Mouse (Mus musculus) C2C12 (cell line): ENCODE results near the gene Cd37. TPM values are rescaled to one million over a fixed set of nuclear protein-coding genes. Genes with fewer than 3 reads are reported as not detected.

Experiments
- H3K27me3 ChIP-seq: one replicate; pipeline ENCODE4 v1.6.1; 2011; ENCODE audit not compliant: control insufficient read depth, insufficient read depth, insufficient read length
- H3K36me3 ChIP-seq: one replicate; pipeline ENCODE4 v1.6.1; 2011; ENCODE audit not compliant: control insufficient read depth, insufficient read depth
- H3K4me3 ChIP-seq: one replicate; pipeline ENCODE4 v1.5.1; 2011; ENCODE audit warnings: mild to moderate bottlenecking, control low read depth; ENCODE audit not compliant: poor library complexity, insufficient read depth, severe bottlenecking
- H3K79me2 ChIP-seq: one replicate; pipeline ENCODE4 v1.6.1; 2011; ENCODE audit not compliant: control insufficient read depth, insufficient read depth
- H3K79me3 ChIP-seq: one replicate; pipeline ENCODE4 v1.6.1; 2011; ENCODE audit warnings: low read depth, control low read depth
- H3ac ChIP-seq: one replicate; pipeline ENCODE3; 2011; ENCODE audit warnings: low read depth; ENCODE audit not compliant: control insufficient read depth, insufficient read length
- CEBPB ChIP-seq: IDR thresholded peaks from one replicate; pipeline ENCODE4 v1.6.1; 2011; ENCODE audit warnings: low read depth, mild to moderate bottlenecking, control low read depth, moderate library complexity
- CTCF ChIP-seq: IDR thresholded peaks from one replicate; pipeline ENCODE4 v1.5.1; 2011; ENCODE audit not compliant: control insufficient read depth, insufficient read depth, insufficient read length
- FOSL1 ChIP-seq: IDR thresholded peaks from one replicate; pipeline ENCODE4 v1.8.0; 2011; ENCODE audit warnings: mild to moderate bottlenecking, low read length; ENCODE audit not compliant: poor library complexity, insufficient read depth, severe bottlenecking
- MAX ChIP-seq: IDR thresholded peaks from one replicate; pipeline ENCODE4 v1.6.1; 2011; ENCODE audit warnings: mild to moderate bottlenecking, control low read depth
- MYOD1 ChIP-seq: IDR thresholded peaks from one replicate; pipeline ENCODE4 v1.6.1; 2011; ENCODE audit warnings: low read depth; ENCODE audit not compliant: control insufficient read depth, insufficient read length
- MYOG ChIP-seq: IDR thresholded peaks from one replicate; pipeline ENCODE4 v1.6.1; 2011; ENCODE audit not compliant: control insufficient read depth, insufficient read length; ENCODE audit errors: extremely low read depth
- USF1 ChIP-seq: IDR thresholded peaks from one replicate; pipeline ENCODE4 v1.6.1; 2011; ENCODE audit warnings: low read depth, mild to moderate bottlenecking, control low read depth, moderate library complexity
- polyA plus RNA-seq: library from polyadenylated mRNA; unstranded; fragments of >200 nt; fragmentation: generic; extraction: Trizol; gene quantifications from one replicate; pipeline ENCODE4 v1.2.1, GENCODE M21; 2012; ENCODE audit warnings: missing spikeins

The Cd37 gene
- polyA plus RNA-seq, 1 experiment, result 0.37 TPM

- TF ChIP-seq CTCF (no peak), MYOD1 (no peak), FOSL1 (no peak), MAX (no peak)
- no peak overlapping the region for H3ac ChIP-seq
- no peak overlapping the region for H3K4me3 ChIP-seq
- no peaks in the 10 kb centered on the region for H3K79me2 ChIP-seq
- no peaks in the 10 kb centered on the region for H3K36me3 ChIP-seq
- H3K79me3 ChIP-seq, result no peaks in the 10 kb centered on the region
- H3K27me3 ChIP-seq, result peaks cover 5% of the 10 kb centered on the region
Observed at GRCm38 (mm10) chr7:45193871-45194785, 44.8 kb downstream of the Cd37 start.

- Histone ChIP-seq H3ac (no peak overlapping the region), H3K79me3 (no peaks in the 10 kb centered on the region), H3K4me3 (no peak overlapping the region), H3K79me2 (no peaks in the 10 kb centered on the region), H3K36me3 (no peaks in the 10 kb centered on the region), H3K27me3 (peaks cover 9% of the 10 kb centered on the region)
- TF ChIP-seq CTCF, result no peak
- TF ChIP-seq MAX, result no peak
- no peak for TF ChIP-seq USF1
- TF ChIP-seq MYOG, result no peak
- no peak for TF ChIP-seq FOSL1
- TF ChIP-seq MYOD1, result no peak
Observed at GRCm38 (mm10) chr7:45193406-45193805, 45.5 kb downstream of the Cd37 start.

- Histone ChIP-seq H3K79me2 (no peaks in the 10 kb centered on the region), H3K27me3 (peaks cover 16% of the 10 kb centered on the region), H3K36me3 (no peaks in the 10 kb centered on the region), H3ac (no peak overlapping the region), H3K4me3 (no peak overlapping the region), H3K79me3 (no peaks in the 10 kb centered on the region)
- no peak for TF ChIP-seq MAX
- no peak for TF ChIP-seq MYOD1
- no peak for TF ChIP-seq MYOG
- no peak for TF ChIP-seq FOSL1
- TF ChIP-seq CTCF, result no peak
- TF ChIP-seq CEBPB, result no peak
- TF ChIP-seq USF1, result no peak
Observed at GRCm38 (mm10) chr7:45192585-45193310, 46.2 kb downstream of the Cd37 start.

GRCm38 (mm10) chr7:45191803-45192363, 47.0 kb downstream of the Cd37 start:
- Histone ChIP-seq H3K36me3 (no peaks in the 10 kb centered on the region), H3K79me2 (no peaks in the 10 kb centered on the region), H3K27me3 (peaks cover 20% of the 10 kb centered on the region), H3K79me3 (no peaks in the 10 kb centered on the region), H3ac (no peak overlapping the region), H3K4me3 (no peak overlapping the region)
- TF ChIP-seq USF1 (peak; percentile 7), MYOD1 (peak; percentile 58), FOSL1 (no peak)

- peaks cover 26% of the 10 kb centered on the region for H3K27me3 ChIP-seq
- TF ChIP-seq CEBPB, result no peak
- TF ChIP-seq MYOD1, result peak; percentile 82
- H3K79me3 ChIP-seq, result no peaks in the 10 kb centered on the region
- no peak overlapping the region for H3K4me3 ChIP-seq
- no peak overlapping the region for H3ac ChIP-seq
- H3K79me2 ChIP-seq, result no peaks in the 10 kb centered on the region
- no peaks in the 10 kb centered on the region for H3K36me3 ChIP-seq
Observed at GRCm38 (mm10) chr7:45191161-45191560, 47.8 kb downstream of the Cd37 start.

- Histone ChIP-seq H3ac (no peak overlapping the region), H3K4me3 (no peak overlapping the region), H3K27me3 (peaks cover 35% of the 10 kb centered on the region), H3K79me2 (no peaks in the 10 kb centered on the region), H3K79me3 (no peaks in the 10 kb centered on the region), H3K36me3 (no peaks in the 10 kb centered on the region)
- TF ChIP-seq CEBPB (no peak), MYOG (no peak), USF1 (no peak), MAX (no peak), CTCF (no peak), MYOD1 (no peak), FOSL1 (no peak)
Observed at GRCm38 (mm10) chr7:45190186-45190585, 48.7 kb downstream of the Cd37 start.
